Mouse (Mus musculus): ENCODE data around the gene B4galnt4. TPM values are rescaled to one million over a fixed set of nuclear protein-coding genes. Genes with fewer than 3 reads are reported as not detected.

Gene B4galnt4
- polyA plus RNA-seq, 1 experiment from 2014 or later, result 0.15 TPM

DNA sequence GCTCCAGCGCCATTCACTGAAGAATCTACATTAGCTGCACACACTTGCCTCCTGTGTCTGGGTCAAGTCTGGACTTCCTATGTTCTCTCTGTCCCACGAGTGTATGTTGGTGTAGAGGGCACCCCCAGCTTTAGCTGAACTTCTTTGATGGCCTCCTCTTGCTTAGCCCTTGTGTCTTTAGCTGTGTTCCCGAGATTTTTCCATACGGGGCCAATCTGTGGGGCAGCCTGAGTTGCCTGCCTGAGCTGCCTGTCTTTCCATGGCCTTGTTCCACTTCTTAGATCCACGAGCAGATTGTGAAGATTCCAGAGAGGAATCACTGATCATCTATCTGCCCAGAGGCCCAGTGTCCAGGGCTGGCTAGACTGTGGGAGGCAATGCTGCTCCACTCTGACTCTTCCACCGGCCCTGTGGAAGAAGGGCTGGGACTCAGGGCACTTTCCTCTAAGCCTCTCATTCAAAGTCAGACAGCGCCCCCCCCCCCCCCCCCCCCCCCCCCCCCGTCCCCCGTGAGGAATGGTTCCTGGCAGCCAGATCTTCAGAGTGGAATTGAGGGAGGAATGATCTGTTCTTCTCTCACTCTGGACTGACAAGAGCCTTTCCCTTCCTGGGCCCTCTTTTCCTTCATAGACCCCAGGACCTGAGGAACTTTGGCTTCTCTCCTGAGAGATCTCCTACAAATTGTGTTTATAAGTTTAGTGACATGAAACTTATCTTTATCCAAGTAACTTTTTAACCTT is 19.9 kb upstream of the B4galnt4 start:
- H3K9me3 ChIP-seq (ENCODE audit: low read length), result no peaks in the 10 kb centered on the region
- TF ChIP-seq CTCF (IDR thresholded peaks at IDR 0.05; ENCODE audit: low read depth) (no peak), EP300 (IDR thresholded peaks at IDR 0.05; ENCODE audit: low read depth) (no peak)
- no peak overlapping the region for H3K4me3 ChIP-seq (ENCODE audit: low read depth, low read length)
- H3K4me2 ChIP-seq (ENCODE audit: low read depth, low read length), result no peak overlapping the region
- H3K9ac ChIP-seq (replicated peaks), result no peak overlapping the region
- H3K36me3 ChIP-seq (replicated peaks; ENCODE audit: insufficient read depth, low read length), result no peaks in the 10 kb centered on the region
- 58% methylated on average over 6 of the region's 9 CpGs for WGBS (ENCODE audit: insufficient replicate concordance)
- ATAC-seq, result no peak
- no peaks in the 10 kb centered on the region for H3K27me3 ChIP-seq (ENCODE audit: insufficient read depth, low read length)
- H3K4me1 ChIP-seq (ENCODE audit: insufficient read depth), result peaks cover 19% of the 10 kb centered on the region
- H3K27ac ChIP-seq (ENCODE audit: low read depth), result peak overlapping the region; percentile 71
- peak; percentile 12 for DNase-seq

DNA sequence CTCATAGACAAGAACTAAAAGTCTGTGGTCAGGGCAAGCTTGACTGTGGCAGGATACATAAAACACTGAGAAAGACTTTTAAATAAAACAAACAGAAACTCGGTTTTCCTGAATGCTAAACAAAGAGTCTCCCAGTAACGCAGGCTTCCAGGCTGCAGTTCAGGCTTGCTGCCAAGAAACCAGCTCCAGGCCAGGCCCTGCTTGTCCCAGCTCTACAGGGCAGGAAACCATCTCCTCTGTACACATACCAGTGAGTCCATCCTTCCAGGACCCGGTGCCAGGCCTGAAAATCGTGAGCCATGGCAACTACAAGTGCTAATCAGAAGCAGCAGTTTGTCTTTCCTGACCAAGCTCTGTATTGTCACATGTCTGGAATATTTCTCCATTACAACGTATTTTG is 19.2 kb upstream of the B4galnt4 start:
- Histone ChIP-seq H3K4me1 (ENCODE audit: insufficient read depth) (peaks cover 23% of the 10 kb centered on the region), H3K9ac (replicated peaks) (no peak overlapping the region), H3K36me3 (replicated peaks; ENCODE audit: insufficient read depth, low read length) (no peaks in the 10 kb centered on the region), H3K4me2 (ENCODE audit: low read depth, low read length) (no peak overlapping the region), H3K27ac (ENCODE audit: low read depth) (peak overlapping the region; percentile 71), H3K4me3 (ENCODE audit: low read depth, low read length) (no peak overlapping the region), H3K27me3 (ENCODE audit: insufficient read depth, low read length) (no peaks in the 10 kb centered on the region), H3K9me3 (ENCODE audit: low read length) (no peaks in the 10 kb centered on the region)
- DNase-seq, result peak; percentile 62
- TF ChIP-seq CTCF (IDR thresholded peaks at IDR 0.05; ENCODE audit: low read depth), result no peak
- TF ChIP-seq EP300 (IDR thresholded peaks at IDR 0.05; ENCODE audit: low read depth), result no peak
- WGBS (ENCODE audit: insufficient replicate concordance), result 30% methylated on average over 5 of the region's 5 CpGs
- ATAC-seq, result peak; percentile 40; the same call in 1 of the 2 replicates

DNA sequence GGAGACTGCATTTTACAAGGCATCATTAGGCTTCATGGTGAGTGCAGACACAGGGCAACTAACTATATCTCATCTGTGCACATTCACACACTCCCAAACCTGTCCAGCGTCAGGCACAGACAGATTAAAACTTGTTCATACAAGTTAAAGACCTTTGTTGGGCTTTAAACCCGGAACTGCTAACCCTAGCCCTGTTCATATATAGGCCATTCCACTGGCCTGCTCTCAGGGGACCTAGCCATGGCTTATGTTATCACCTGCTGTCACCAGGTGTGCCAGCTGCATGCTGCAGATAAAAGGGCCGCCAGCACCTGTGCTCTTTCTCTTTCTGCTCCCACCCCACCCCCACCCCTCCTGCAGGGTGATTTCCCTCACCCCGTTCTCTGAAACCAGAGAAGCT is 18.4 kb upstream of the B4galnt4 start:
- Histone ChIP-seq H3K27ac (ENCODE audit: low read depth) (0 out of 2 replicates have a peak overlapping the region, but pooled peaks have one; percentile 24), H3K4me2 (ENCODE audit: low read depth, low read length) (peak overlapping the region; percentile 13; the same call in 1 of the 2 replicates), H3K27me3 (ENCODE audit: insufficient read depth, low read length) (no peaks in the 10 kb centered on the region), H3K4me1 (ENCODE audit: insufficient read depth) (peaks cover 31% of the 10 kb centered on the region), H3K36me3 (replicated peaks; ENCODE audit: insufficient read depth, low read length) (no peaks in the 10 kb centered on the region), H3K9me3 (ENCODE audit: low read length) (no peaks in the 10 kb centered on the region), H3K4me3 (ENCODE audit: low read depth, low read length) (no peak overlapping the region), H3K9ac (replicated peaks) (no peak overlapping the region)
- ATAC-seq, result peak; percentile 62
- TF ChIP-seq CTCF (IDR thresholded peaks at IDR 0.05; ENCODE audit: low read depth), result no peak
- peak; percentile 87 for TF ChIP-seq EP300 (IDR thresholded peaks at IDR 0.05; ENCODE audit: low read depth)
- DNase-seq, result peak; percentile 24
- 43% methylated on average over 4 of the region's 4 CpGs for whole genome bisulfite sequencing (ENCODE audit: insufficient replicate concordance)

DNA sequence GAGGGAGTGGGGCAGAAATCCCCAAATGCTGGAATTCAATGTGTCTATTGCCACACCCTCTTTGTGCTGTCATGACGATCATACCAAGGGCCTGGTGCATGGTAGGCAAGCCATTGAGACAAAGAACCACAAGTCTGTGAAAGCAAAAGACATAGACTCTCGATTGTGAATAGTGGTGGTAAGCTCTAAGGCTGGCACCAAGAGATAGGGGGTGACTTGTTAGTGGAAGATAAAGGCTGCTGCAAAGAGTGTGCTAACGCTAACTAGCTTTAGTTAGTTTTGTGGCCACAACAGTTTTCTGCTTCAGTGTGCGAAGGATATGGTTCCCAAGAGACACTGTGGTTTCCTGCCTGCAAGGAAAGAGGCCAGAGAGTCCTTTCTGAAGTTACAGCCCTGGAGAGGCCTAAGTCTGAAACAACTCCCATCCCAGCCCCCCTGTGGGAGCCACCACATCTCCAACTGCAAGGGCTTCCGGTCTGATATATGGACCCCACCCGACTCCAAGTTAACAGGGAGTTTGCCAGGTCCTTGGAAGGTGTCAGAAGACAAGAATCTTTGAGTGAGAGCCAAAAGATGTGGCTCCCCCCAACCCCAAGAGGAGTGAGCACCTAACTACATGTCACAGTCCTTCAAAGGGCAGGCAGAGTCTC is 13.8 kb upstream of the B4galnt4 start:
- H3K9me3 ChIP-seq (ENCODE audit: low read length), result no peaks in the 10 kb centered on the region
- 34% methylated on average over 6 of the region's 6 CpGs for WGBS (ENCODE audit: insufficient replicate concordance)
- peak; percentile 52 for ATAC-seq
- no peaks in the 10 kb centered on the region for H3K27me3 ChIP-seq (ENCODE audit: insufficient read depth, low read length)
- peak overlapping the region; percentile 84 for H3K4me2 ChIP-seq (ENCODE audit: low read depth, low read length)
- H3K27ac ChIP-seq (ENCODE audit: low read depth), result peak overlapping the region; percentile 85
- no peaks in the 10 kb centered on the region for H3K36me3 ChIP-seq (replicated peaks; ENCODE audit: insufficient read depth, low read length)
- H3K4me3 ChIP-seq (ENCODE audit: low read depth, low read length), result no peak overlapping the region
- TF ChIP-seq EP300 (IDR thresholded peaks at IDR 0.05; ENCODE audit: low read depth) (peak; percentile 83), CTCF (IDR thresholded peaks at IDR 0.05; ENCODE audit: low read depth) (no peak)
- DNase-seq, result peak; percentile 42
- peaks cover 23% of the 10 kb centered on the region for H3K4me1 ChIP-seq (ENCODE audit: insufficient read depth)
- 0 out of 2 replicates have a peak overlapping the region, but pooled peaks have one; percentile 1 for H3K9ac ChIP-seq (replicated peaks)

DNA sequence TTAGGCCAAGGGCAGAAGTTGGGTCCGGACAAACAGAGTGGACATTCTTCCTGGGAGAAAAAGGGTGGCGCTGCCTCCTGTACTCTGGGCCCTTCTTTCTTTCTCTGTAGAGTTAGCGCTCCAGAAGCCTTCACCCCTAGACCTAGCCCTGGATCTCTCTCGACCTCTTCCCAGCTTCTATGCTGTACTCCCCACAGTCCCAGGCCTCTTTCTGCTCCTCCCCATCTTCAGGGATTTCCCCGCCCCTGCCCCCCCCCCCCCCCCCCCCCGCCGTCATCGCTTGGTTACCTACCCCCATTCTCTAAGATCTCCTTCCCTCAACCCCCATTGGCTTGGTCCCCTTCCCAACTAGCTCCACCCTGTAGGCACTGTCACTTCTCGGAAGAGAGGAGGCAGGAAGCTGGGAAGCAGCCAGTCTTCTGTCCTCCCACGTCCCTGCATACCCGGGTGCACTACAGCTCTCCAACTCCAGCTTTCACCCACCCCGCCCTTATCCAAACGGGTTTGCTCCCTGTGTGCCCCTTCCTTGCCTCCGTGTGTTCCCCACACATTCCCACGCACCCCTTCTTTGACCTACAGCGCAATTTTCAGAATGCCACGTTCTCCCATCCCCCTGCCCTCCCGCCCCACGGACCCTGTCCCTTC is 13.2 kb upstream of the B4galnt4 start:
- 9% methylated on average over 15 of the region's 19 CpGs for WGBS (ENCODE audit: insufficient replicate concordance)
- Histone ChIP-seq H3K27ac (ENCODE audit: low read depth) (peak overlapping the region; percentile 85), H3K4me1 (ENCODE audit: insufficient read depth) (peaks cover 23% of the 10 kb centered on the region), H3K27me3 (ENCODE audit: insufficient read depth, low read length) (no peaks in the 10 kb centered on the region), H3K36me3 (replicated peaks; ENCODE audit: insufficient read depth, low read length) (no peaks in the 10 kb centered on the region), H3K4me3 (ENCODE audit: low read depth, low read length) (peak overlapping the region; percentile 33), H3K9ac (replicated peaks) (peak overlapping the region; percentile 54), H3K4me2 (ENCODE audit: low read depth, low read length) (peak overlapping the region; percentile 84), H3K9me3 (ENCODE audit: low read length) (no peaks in the 10 kb centered on the region)
- no peak for TF ChIP-seq CTCF (IDR thresholded peaks at IDR 0.05; ENCODE audit: low read depth)
- no peak; the same call in 1 of the 2 replicates for TF ChIP-seq EP300 (IDR thresholded peaks at IDR 0.05; ENCODE audit: low read depth)
- DNase-seq (peak; percentile 66), ATAC-seq (peak; percentile 76)
